Mouse (Mus musculus): ENCODE data around the gene Leap2. TPM values are rescaled to one million over a fixed set of nuclear protein-coding genes. Genes with fewer than 3 reads are reported as not detected.
"Not testable (repeated sequence)": the region's sequence is repeated elsewhere in the genome, so short reads cannot be mapped to it uniquely, and the experiment has no call there.

Gene Leap2
- total RNA-seq, 1 experiment from 2014 or later: not detected

DNA sequence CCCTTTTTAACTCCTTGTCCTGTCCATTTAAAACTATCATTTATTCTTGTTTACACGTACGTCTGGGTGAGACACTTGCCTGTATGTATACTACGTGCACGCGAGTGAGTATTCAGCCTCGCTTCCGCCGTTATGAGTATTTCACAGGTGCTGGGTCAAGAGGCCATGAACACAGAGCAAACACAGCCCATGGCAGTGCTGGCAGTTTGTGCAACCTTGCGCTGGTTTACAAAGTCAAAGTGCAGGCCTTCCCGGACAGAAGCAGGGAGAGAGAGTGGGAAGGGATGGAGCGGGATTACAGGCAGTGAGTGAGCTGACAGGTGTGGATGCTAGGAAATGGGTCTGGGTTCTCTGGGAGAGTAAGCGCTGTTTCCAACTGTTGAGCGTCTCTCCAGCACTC, 23.2 kb upstream of the Leap2 start:
- ATAC-seq (ENCODE audit: extremely low read depth, insufficient number of reproducible peaks, low FRiP score, poor library complexity, severe bottlenecking): no peak

DNA sequence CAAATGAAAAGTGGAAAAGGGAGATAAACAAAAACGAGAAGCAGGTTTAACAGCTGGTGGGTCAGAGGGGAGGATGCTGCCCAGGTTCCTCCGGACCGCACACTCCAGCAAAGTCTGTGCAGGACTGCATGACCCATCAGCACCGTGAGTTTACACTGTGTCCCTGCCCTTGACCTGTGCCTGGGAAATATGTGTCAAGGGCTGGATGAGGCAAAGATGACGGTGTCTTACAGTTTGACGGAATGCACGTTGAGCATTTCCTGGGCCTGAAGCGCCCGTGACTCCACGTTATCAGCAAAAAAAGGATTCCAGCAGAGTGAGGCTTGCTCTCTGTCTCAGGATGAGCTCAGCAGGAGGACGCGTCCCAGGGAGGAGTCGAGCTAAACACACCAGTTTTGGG, 22.6 kb upstream of the Leap2 start:
- no peak for ATAC-seq (ENCODE audit: extremely low read depth, insufficient number of reproducible peaks, low FRiP score, poor library complexity, severe bottlenecking)

DNA sequence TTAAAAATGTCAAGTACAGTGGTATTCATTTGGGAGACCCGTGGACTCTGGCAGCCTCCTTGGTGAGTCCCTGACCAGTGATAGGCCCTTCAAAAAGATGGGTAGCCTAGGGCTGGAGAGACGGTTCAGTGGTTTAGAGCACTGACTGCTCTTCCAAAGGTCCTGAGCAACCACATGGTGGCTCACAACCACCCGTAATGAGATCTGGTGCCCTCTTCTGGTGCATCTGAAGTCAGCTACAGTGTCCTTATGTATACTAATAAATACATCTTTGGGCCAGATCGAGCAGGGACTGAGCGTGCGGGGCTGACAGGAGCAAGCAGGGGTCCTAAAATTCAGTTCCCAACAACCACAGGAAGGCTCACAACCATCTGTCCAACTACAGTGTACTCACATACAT, 20.9 kb upstream of the Leap2 start:
- ATAC-seq (ENCODE audit: extremely low read depth, insufficient number of reproducible peaks, low FRiP score, poor library complexity, severe bottlenecking): no peak

DNA sequence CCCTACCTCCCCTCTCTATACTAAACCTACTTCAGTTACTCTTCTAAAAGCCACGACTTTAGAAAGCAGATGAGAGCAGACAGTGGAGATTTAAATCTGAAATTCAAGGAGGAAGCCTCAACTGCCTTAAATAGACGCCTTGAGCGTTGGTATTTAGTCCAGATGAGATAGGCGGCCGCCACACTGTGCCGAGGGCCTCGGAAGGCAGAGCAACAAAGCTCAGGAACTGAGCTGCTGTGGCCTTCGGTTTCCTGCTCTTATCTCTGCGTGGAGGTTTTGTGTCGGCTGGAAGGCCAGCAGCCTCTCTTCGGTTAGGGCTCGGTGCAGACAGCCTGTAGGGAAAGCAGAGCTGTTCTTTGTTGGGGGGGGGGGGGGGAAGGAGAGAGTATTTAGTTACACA, 19.0 kb upstream of the Leap2 start:
- no peak for ATAC-seq (ENCODE audit: extremely low read depth, insufficient number of reproducible peaks, low FRiP score, poor library complexity, severe bottlenecking)

DNA sequence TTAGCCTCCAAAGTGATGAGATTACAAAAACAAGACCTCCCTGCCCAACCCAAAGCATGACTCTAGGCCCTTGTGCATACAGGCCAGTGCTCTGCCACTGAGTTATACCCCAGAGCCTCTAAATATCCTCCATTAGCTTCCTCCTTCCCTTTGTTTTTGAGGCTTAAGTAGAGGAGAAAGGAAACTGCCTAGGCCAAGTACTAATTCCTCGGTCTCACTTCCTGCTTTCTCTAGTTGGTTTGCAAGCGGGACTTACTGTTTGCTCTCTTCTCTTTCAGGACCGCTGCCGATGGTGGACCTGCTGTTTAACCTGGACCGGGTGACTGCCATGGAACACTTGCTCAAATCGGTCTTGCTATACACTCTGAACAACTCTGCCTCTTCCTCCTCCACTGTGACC, 13.4 kb upstream of the Leap2 start:
- no peak for ATAC-seq (ENCODE audit: extremely low read depth, insufficient number of reproducible peaks, low FRiP score, poor library complexity, severe bottlenecking)

DNA sequence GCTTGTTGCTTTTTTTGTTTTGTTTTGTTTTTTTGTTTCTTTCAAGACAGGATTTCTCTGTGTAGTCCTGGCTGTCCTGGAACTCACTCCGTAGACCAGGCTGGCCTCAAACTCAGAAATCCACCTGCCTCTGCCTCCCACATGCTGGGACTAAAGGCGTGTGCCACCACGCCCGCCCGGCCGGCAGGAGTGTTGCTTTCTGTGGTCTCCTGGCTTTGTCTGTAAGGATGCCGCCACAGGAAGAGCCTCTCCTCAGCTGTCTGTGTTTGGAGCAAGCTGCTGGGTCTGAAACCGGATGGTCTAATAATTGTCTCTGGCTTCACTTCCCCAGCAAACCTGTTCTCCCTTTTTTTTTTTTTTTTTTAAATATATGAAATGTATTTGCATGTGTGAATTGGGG, 12.5 kb upstream of the Leap2 start:
- no peak for ATAC-seq (ENCODE audit: extremely low read depth, insufficient number of reproducible peaks, low FRiP score, poor library complexity, severe bottlenecking)

DNA sequence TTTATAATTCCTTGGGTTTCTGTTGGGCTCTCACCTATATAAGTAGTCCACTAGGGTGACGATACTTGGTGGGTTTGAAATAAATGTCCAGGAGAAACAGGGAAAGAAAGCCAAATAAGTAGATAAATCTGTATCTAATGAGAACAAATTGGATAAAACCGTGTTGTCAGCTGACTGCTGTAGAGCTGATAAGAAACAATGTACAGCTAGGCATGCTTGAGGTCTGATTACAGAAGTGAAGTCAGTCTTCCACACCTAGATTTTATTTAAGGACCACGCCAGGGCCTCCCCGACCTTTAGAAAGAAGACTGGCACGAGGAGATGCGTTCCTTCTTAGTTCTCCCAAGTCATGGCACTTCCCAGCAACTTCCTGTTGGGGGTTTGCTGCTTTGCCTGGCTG, 10.1 kb upstream of the Leap2 start:
- no peak for ATAC-seq (ENCODE audit: extremely low read depth, insufficient number of reproducible peaks, low FRiP score, poor library complexity, severe bottlenecking)

DNA sequence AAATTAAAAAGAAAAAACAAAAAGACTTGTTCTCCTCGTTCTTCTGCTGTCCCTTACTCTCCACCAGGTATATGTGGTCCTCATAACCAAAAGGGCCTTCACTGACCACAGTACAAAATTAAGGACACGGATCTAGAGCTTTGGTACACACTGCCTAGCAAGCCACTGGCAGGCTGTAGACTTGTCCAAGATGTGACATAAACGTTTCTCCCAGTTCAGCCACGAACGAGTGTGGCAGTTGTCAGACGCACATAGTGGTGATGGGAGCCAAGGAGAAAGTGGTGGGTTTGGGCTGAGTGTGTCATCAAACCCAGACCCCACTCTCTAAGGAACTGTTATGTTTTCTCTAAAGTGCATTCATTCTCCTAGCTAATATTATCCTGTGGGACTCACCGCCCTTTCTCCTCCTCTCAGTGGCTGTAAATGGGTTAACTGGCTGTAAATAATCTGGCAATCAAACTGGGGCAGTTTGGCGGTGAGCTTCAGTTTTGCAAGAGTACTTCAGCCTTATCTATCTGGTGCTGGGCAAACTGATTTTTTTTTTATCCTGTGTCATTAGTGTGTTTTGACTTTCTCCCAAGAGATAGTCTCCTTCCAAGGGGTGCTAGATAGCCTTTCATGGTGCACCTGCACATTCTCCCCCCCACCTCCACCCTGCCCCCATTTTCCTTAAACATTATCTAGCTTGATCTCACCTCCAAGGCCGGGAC, 8.5 kb upstream of the Leap2 start:
- no peak for ATAC-seq (ENCODE audit: extremely low read depth, insufficient number of reproducible peaks, low FRiP score, poor library complexity, severe bottlenecking)

DNA sequence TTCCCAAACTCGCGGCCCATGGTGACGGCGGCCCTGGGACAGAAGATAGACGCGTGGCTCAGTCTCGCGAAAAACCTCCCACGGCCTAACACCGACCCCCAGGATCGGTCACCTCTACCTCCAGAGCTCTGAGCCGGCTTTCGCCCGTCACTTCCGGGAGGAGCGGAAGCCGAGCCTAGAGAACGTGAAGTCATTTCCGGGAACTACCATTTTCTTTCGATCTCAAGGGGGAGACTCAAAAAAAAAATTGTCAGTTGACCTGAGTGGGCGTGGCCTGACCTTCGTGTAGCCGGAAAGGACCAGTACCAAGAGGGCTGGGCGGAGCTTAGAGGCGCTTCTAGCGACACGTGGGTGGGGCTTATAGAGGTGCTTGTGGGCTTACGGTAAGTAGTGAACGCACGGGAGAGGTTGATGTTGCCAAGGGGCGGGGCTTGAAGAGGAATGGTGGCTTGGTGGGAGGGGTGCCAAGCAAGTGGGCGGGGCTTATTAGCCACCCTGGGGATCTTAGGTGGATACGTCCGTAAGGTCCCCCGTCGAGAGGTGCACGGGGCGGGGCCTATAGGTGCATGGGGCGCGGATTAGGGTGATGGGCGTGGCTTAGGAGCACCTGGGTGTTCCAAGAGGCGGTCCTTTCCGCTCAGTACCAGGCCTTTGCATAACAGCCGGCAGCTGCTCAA, 7.8 kb upstream of the Leap2 start, which contains the start of the genes Uqcrq and Gdf9:
Uqcrq (minus strand) TSS at position 162 of the 677 bp plus-strand sequence.
Gdf9 (plus strand) TSS at position 354 of the 677 bp plus-strand sequence.
- peak; percentile 88 for ATAC-seq (ENCODE audit: extremely low read depth, insufficient number of reproducible peaks, low FRiP score, poor library complexity, severe bottlenecking)

DNA sequence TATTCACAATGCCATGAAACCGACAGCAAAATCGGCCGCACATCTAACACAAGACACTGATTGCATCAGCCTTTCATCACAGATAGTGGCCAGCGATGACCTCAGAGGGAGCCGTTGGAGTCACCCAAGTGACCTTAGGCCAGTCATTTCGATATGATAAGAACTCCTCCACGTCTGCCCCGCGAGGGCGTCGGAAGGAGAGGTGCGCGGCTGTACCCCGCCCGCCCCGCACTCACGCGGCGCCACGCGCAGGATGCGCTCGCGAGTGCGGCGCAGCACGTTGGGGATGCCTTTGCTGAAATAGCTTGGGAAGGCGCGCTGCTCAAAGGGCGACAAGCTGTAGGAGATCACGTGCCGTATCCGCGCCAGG, 7.3 kb upstream of the Leap2 start:
- 0 out of 2 replicates have a peak, but pooled peaks have one; percentile 0 for ATAC-seq (ENCODE audit: extremely low read depth, insufficient number of reproducible peaks, low FRiP score, poor library complexity, severe bottlenecking)

DNA sequence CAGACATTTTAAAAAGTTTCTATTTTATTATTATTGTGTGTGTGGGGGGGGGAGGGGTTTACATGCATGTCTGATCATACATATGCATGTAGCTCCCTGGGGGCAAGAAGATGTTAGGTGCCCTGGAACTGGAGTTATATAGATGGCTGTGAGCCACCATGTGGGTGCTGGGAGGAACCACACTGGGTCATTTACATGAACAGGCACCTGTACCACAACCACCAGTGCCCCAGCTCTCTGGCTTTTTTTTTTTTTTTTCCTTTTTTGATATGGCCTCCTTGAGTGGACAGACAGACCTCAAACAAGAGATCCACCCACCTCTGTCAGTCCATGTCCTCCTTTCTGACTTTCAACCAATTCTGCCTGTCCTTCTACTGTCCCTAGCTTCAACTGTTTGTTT, 6.2 kb upstream of the Leap2 start:
- no peak for ATAC-seq (ENCODE audit: extremely low read depth, insufficient number of reproducible peaks, low FRiP score, poor library complexity, severe bottlenecking)

DNA sequence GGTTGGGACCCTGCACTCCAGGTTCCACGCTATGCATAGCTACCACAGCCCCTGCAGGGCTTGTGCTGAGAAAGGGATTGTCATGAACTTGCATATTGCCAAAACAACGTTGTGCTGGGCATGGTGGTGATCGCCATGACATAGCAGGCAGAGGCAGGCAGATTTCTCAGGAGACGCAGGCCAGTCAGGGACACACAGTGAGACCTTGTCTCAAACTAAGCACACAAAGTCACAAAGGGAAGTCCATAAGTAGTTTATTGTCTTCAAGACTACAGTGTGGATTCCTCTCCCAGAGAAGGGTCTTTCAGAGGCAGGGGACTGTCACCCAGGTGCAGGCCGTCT, 5.7 kb upstream of the Leap2 start:
- no peak for ATAC-seq (ENCODE audit: extremely low read depth, insufficient number of reproducible peaks, low FRiP score, poor library complexity, severe bottlenecking)

DNA sequence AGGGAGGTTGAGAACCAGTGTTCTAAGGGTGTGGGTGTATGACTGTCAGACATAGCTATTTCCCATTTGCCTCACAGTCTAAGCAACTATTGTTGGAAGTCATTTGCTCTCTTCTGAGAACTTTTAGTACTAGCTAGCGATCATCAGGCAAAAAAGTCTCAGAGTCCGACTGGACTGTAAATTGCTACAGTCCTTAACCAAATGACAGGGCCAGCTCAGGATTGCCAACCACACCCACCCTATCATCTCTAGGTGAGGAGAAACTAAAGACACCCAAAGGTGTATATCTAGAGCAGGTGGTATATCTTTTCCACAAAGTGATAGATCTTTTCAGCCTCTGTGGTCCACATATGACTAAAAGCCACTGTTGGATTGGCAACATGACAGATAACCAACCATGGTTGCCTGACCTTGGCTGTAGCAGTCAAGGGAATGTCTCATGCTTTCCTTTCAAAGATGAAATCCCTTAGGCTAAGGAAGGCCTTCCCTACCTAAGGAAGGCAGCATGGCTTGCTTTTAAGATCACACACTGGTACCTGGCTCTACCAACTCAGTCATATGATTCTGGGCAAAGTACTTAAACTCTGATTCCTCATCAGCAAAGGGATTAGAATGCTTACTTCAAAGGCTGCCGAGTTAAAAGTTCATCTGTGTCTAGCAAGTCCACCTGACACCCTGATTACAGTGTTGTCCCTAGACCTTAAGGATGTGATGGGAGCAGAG, 5.2 kb upstream of the Leap2 start:
- ATAC-seq (ENCODE audit: extremely low read depth, insufficient number of reproducible peaks, low FRiP score, poor library complexity, severe bottlenecking): no peak

DNA sequence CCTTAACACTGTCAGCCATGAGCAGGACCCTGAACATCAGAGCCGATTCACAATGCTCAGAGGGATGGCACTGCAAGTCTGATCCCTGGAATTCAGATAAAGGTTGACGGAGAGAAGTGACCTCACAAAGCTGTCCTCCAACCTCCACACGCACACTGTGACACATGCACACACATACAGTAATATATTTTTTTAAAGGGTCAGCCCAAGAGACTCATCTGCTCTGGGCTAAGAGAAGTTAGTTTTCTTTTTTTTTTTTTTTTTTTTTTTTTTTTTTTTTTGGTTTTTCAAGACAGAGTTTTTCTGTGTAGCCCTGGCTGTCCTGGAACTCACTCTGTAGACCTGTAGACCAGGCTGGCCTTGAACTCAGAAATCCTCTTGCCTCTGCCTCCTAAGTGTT, 3.9 kb upstream of the Leap2 start:
- not testable (repeated sequence) for ATAC-seq (ENCODE audit: extremely low read depth, insufficient number of reproducible peaks, low FRiP score, poor library complexity, severe bottlenecking)

DNA sequence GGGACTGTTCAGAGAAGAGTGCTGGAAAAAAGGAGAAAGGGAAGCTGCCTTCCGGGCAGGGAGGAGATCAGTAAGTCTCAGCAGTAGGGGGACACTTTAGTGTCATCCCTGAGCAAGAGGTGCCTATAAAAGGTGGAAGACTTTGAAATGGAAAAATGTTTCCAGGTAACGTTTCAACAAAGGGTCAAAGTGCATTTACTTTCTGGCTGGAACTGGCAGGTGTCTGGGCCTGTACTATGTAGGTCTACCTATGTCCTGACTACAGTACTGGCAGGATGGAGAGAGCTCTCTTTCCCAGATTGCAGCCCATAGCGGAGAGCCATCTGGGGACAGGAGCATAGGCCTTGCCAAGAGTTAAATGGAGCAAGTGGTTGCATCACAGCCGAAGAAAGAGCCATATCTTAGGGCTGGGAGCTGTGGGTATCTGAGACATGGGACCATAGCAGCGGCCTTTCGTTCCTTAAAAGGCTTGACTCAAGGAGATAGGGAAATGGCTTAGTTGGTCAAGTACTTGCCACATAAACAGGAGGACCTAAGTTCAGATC, 2.8 kb upstream of the Leap2 start:
- no peak for ATAC-seq (ENCODE audit: extremely low read depth, insufficient number of reproducible peaks, low FRiP score, poor library complexity, severe bottlenecking)

DNA sequence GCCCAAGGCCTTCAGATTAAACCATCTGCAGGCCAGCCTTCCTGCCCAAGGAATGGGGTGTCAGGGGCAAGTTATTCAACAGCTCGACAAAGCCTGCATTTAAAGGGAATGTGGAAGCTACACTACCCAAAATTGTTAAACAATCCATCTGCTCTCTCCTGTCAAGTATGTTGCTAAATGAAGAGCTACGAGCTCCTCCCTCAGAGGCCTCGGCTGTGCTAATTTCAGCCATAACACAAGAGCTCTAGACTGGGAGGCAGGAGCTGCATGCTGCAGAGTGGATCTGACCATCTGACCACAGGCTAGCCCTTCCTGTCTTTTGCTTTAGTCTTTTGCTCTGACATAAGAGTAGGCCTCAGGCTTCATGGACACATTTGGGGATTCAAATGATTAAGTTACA, 2.3 kb upstream of the Leap2 start:
- ATAC-seq (ENCODE audit: extremely low read depth, insufficient number of reproducible peaks, low FRiP score, poor library complexity, severe bottlenecking): no peak

DNA sequence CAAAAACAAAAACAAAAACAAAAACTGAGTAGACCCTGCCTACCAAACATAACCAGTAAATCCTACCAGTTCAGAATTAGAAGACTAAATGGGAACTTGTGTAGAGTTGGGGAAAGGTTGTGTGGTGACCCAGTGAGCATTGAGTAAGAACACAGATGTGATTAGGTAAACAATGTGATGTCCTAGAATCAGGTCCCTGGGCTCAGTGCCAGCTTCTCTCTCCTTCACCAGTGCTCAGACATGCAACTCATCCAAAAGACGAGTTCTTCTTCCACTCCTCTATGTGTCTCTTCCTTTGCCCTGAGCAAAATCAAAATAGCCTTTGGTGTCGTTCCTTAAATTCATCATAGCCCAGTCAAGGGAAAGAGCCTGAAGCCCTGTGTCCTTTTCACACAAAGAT, 1.9 kb upstream of the Leap2 start:
- ATAC-seq (ENCODE audit: extremely low read depth, insufficient number of reproducible peaks, low FRiP score, poor library complexity, severe bottlenecking): no peak

DNA sequence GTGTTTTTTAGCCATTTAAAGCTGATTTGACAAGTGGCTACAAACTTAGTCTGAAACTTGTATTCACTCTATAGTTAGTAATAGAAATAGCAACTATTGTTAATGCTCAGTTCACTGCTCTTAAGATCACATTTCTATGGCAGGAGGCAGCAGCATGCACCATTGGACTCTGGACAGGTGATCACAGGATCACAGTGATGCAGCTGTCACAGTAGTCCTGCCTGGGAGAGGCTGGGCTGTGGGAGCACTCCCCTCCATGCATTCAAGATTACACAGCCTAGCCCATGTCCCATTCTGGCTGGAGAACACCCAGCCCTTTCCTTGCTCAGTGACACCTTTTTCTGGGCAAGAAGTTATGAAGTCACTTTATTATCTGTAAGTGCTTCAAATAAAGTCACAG, 4.9 kb downstream of the Leap2 start:
- ATAC-seq (ENCODE audit: extremely low read depth, insufficient number of reproducible peaks, low FRiP score, poor library complexity, severe bottlenecking): no peak

DNA sequence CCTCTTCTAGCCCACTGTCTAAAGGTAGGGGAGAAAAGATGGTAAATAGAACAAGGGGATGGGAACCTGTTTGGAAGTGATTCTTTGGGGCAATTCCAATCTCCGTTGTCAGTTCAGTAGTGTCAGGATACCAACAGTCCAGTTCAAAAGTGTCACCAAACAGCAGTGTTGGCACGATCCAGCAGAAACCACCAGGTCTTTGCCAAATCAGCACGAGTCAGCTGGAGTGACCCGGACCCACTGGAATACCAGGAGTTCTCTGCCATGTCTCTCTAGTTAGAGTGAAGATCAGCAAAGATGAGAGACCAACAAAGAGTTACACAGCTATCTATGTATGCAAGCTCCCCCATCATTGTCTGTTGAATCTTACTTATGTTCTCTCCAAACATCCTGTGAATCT, 9.1 kb downstream of the Leap2 start:
- ATAC-seq (ENCODE audit: extremely low read depth, insufficient number of reproducible peaks, low FRiP score, poor library complexity, severe bottlenecking): no peak

DNA sequence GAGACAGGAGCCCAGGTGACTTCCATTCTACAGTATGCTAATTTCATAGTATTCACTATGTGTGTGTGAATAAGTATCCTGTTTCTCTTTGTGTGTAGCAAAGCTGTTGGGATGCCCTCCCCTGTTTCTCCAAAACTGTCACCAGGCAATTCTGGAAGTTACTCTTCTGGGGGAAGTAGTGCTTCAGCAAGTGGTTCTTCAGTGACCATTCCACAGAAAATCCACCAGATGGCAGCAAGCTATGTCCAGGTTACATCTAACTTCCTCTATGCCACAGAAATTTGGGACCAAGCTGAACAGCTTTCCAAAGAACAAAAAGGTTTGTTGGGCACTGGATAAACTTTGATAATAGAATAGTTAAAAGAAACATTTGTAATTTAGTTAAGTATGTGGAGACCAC, 11.2 kb downstream of the Leap2 start:
- 0 out of 2 replicates have a peak, but pooled peaks have one; percentile 26 for ATAC-seq (ENCODE audit: extremely low read depth, insufficient number of reproducible peaks, low FRiP score, poor library complexity, severe bottlenecking)
